Mouse (Mus musculus): ENCODE data around the gene Uck2.

Uck2 gene

DNA sequence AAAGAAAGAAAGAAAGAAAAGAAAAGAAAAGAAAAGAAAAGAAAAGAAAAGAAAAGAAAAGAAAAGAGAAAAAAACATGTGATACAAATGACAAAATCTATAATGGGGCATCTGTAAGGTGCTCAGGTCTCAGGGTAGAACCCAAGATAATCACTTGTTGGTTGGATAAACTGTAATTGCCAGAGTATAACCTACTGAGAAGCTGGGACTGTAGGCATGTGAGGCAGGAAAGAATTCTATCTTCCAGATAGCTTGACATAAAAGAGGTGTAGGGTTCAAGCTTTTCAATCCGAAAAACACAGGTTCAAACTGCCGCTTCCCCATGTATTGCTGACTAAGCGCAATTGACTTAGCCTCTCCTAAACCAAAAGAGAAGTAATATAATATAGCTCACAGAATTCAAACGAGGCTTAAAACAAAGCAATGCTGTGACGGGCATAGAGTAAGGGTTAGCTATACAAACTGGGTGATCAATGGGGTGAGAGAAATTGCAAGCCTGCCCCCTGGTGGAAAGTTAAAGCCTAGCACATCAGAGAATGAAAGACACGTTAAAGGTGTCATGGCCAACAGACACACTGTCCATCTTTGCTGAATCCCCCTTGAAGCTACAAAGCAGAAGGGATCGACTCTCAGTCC, 73.0 kb downstream of the Uck2 start:
- in situ Hi-C loops (cut with MboI): loop anchor here (25.0 kb wide), 1 partner anchor 475 kb away; no protein-coding TSS in a partner anchor

DNA sequence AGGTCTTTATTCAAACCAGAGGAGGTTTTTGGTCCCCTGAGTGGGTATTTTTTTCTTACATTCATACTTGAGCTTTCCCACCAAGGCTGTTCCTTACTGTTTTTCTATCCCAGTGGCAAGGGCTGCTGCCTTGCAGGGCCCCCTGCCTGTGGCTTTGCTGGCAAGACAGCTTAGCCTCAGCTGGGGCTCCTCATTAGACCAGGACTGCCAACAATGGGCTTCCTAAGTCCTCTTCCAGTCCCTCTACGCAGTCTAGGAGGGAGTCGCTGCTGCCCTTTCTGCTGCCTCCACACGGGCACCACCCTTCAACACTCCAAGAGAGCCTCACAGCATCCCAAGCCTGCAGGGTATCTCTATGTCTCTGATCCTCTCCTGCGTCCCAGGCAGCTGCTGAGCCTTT, 76.3 kb downstream of the Uck2 start:
- in situ Hi-C loops (cut with MboI): loop anchor here (25.0 kb wide), 1 partner anchor 472 kb away; no protein-coding TSS in a partner anchor

GRCm38 (mm10) chr1:167205177-167205750, 79.9 kb downstream of the Uck2 start:
- in situ Hi-C loops (cut with MboI): loop anchor here (25.0 kb wide), 1 partner anchor 468 kb away; no protein-coding TSS in a partner anchor

DNA sequence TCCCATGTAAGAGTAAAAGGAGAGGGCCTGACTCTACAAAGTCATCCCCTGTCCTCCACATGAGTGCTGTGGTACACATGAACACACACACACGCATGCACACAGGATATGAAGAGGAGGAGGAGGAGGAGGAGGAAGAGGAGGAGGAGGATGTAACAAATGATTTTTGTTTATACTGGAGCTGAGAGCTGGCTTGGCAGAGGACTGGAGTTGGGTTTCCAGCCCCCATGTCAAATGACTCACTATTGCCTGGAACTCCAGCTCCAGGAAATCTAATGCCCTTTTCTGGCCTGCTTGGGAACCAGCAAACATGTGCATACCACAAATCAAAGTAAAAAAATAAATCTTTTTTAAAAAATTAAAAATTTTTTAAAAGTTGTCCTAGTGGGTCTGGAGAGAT, 80.7 kb downstream of the Uck2 start:
- in situ Hi-C loops (cut with MboI): loop anchor here (25.0 kb wide), 1 partner anchor 467 kb away; no protein-coding TSS in a partner anchor

GRCm38 (mm10) chr1:167194766-167195165, 90.4 kb downstream of the Uck2 start:
- in situ Hi-C loops (cut with MboI): no loop called here

DNA sequence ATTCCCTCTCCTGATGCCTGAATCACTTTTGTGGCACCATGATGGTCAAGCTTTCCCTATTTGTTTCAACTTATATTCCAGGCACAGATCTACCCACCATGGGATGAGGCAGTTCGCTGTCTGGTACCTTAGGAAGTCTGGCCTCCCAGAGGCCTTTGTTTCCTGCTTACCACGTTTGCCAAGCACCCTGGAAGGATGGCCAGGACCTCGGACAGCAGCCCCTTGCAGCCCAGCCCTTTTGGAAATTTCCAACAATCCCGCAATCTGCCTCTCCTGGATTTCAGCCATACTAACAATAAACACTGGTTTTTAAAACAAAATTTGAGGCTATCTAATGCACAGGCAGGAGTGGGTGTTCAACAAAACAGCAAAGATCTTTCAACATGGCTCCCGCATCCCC, 97.3 kb downstream of the Uck2 start:
- in situ Hi-C loops (cut with MboI): no loop called here

- in situ Hi-C loops (cut with MboI): no loop called here
Observed at GRCm38 (mm10) chr1:167181919-167182616, 103.1 kb downstream of the Uck2 start.

All from mature B cell (primary cell).